Mouse (Mus musculus) forebrain, embryonic 11.5 days (tissue): ENCODE results near the gene Tespa1. TPM values are rescaled to one million over a fixed set of nuclear protein-coding genes. Genes with fewer than 3 reads are reported as not detected.
"Not testable (repeated sequence)": the region's sequence is repeated elsewhere in the genome, so short reads cannot be mapped to it uniquely, and the experiment has no call there.

ENCODE experiments used
- ATAC-seq: fragments of 200-750 bp; cut with Nextera tagmentation; replicated peaks from 2 replicates; pipeline ENCODE4 v1.8.0; 2017; ENCODE audit warnings: moderate TSS enrichment; ENCODE audit not compliant: low FRiP score
- DNase-seq: peaks from one replicate; pipeline ENCODE4 v3.0.0-alpha.2; 2017; ENCODE audit warnings: low spot score
- H3K27ac ChIP-seq: fragments of 300-500 bp; sonication (generic); 2 replicates; pipeline ENCODE4 v1.5.1; 2014; ENCODE audit warnings: low read depth, low read length
- H3K27me3 ChIP-seq: fragments of 300-500 bp; sonication (generic); 2 replicates; pipeline ENCODE4 v1.6.1; 2014; ENCODE audit warnings: mild to moderate bottlenecking, low read length, mixed read lengths; ENCODE audit not compliant: control insufficient read depth, insufficient read depth
- H3K36me3 ChIP-seq: fragments of 300-500 bp; sonication (generic); 2 replicates; pipeline ENCODE4 v1.6.1; 2014; ENCODE audit warnings: mild to moderate bottlenecking, low read length, moderate library complexity, mixed read lengths; ENCODE audit not compliant: control insufficient read depth, insufficient read depth
- H3K4me1 ChIP-seq: fragments of 300-500 bp; sonication (generic); replicated peaks from 2 replicates; pipeline ENCODE4 v1.6.1; 2014; ENCODE audit warnings: low read length, mixed read lengths; ENCODE audit not compliant: control insufficient read depth, insufficient read depth
- H3K4me2 ChIP-seq: fragments of 300-500 bp; sonication (generic); 2 replicates; pipeline ENCODE4 v1.6.1; 2014; ENCODE audit warnings: low read depth, mild to moderate bottlenecking, low read length, moderate library complexity, mixed read lengths; ENCODE audit not compliant: severe bottlenecking
- H3K4me3 ChIP-seq: fragments of 300-500 bp; sonication (generic); 2 replicates; pipeline ENCODE4 v1.5.1; 2014; ENCODE audit warnings: low read depth, low read length
- H3K9ac ChIP-seq: fragments of 300-500 bp; sonication (generic); 2 replicates; pipeline ENCODE4 v1.6.1; 2014; ENCODE audit warnings: low read length
- H3K9me3 ChIP-seq: fragments of 300-500 bp; sonication (generic); 2 replicates; pipeline ENCODE4 v1.6.1; 2016; ENCODE audit warnings: low read length, mixed read lengths; ENCODE audit not compliant: control insufficient read depth
- WGBS: fragments of 180-500 bp; shearing (Covaris S2); extraction: QIAGEN DNeasy Blood & Tissue Kit; methylation state at CpG from one replicate; pipeline ENCODE4 v1.1.7; 2014; 5-methylcytosine and 5-hydroxymethylcytosine counted together
- polyA plus RNA-seq: library from polyadenylated mRNA; unstranded; fragments of >200 nt; fragmentation: Nextera tagmentation; extraction: Ambion mirVana; gene quantifications from 2 replicates; pipeline ENCODE4 v1.2.1, GENCODE M21; 2014

Gene Tespa1
- polyA plus RNA-seq, 1 experiment from 2014 or later: 0.15 TPM

- no peaks in the 10 kb centered on the region for H3K9me3 ChIP-seq
- H3K36me3 ChIP-seq: no peaks in the 10 kb centered on the region
- H3K4me2 ChIP-seq: no peak overlapping the region
- H3K27ac ChIP-seq: no peak overlapping the region
- 68% methylated on average over 1 of the region's 1 CpGs for WGBS
- H3K4me3 ChIP-seq: no peak overlapping the region
- no peak overlapping the region for H3K9ac ChIP-seq
- ATAC-seq: no peak
- H3K4me1 ChIP-seq: no peaks in the 10 kb centered on the region
- DNase-seq: no peak
- H3K27me3 ChIP-seq: no peaks in the 10 kb centered on the region
These were observed 49.0 kb downstream of the Tespa1 start for GRCm38 (mm10) chr10:130371644-130372043.

DNA sequence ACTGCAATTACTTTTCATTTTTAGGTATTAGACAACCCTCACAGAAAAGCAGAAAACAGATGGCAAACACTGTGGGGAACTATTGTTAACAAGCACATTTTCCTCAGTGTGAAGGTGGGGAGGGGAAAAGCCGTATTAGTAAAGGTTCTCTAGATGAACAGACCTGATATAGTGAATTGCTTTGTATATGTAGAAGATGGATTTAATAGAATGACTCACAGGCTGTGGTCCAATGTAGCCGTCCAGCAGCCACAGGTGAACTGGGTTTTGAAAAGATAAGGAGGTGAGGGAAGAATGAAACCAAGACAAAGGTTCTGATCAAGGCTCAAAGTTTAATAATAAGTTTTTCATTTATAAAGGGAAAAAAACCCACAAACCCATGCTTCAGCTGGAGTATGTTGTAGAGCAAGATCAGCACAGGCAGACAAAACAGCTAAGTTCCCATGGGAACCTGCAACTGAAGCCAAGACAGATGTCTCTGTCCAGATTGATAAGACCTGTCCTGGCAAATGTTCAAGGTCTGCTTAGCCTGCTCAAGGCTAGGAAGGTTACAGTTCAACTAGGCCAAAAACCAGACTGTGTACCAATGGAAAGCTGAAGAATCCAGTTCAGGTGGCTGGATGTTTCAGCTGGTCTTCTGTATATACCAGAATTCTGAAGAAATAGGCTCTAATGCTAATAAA is 50.0 kb downstream of the Tespa1 start:
- Histone ChIP-seq H3K4me1 (no peaks in the 10 kb centered on the region), H3K9me3 (no peaks in the 10 kb centered on the region), H3K27me3 (no peaks in the 10 kb centered on the region), H3K27ac (no peak overlapping the region), H3K4me2 (no peak overlapping the region), H3K9ac (no peak overlapping the region), H3K4me3 (no peak overlapping the region), H3K36me3 (no peaks in the 10 kb centered on the region)
- no peak for DNase-seq
- 89% methylated on average over 2 of the region's 2 CpGs for WGBS
- ATAC-seq: no peak

- no peaks in the 10 kb centered on the region for H3K27me3 ChIP-seq
These were observed 52.5 kb downstream of the Tespa1 start for GRCm38 (mm10) chr10:130375145-130375544.

GRCm38 (mm10) chr10:130394232-130394631 is 71.6 kb downstream of the Tespa1 start, which contains the start of gene Vmn2r84:
Gene Vmn2r84, minus strand, starts transcription at chr10:130394332.
- H3K9ac ChIP-seq: no peak within 1 kb of the TSS
- no peak within 1 kb of the TSS for H3K4me3 ChIP-seq
- H3K27ac ChIP-seq: no peak within 1 kb of the TSS
- no peaks in the 10 kb centered on the region for H3K9me3 ChIP-seq
- H3K27me3 ChIP-seq: no peaks in the 10 kb centered on the region
- H3K4me1 ChIP-seq: no peaks in the 10 kb centered on the region
- DNase-seq (no peak), ATAC-seq (no peak)
- no peaks in the 10 kb centered on the region for H3K36me3 ChIP-seq
- no peak within 1 kb of the TSS for H3K4me2 ChIP-seq

More at GRCm38 (mm10) chr10:130375145-130375544, 52.5 kb downstream of the Tespa1 start:
- H3K9me3 ChIP-seq: no peaks in the 10 kb centered on the region
- 92% methylated on average over 2 of the region's 2 CpGs for WGBS
- ATAC-seq (no peak), DNase-seq (no peak)
- no peaks in the 10 kb centered on the region for H3K36me3 ChIP-seq
- no peaks in the 10 kb centered on the region for H3K4me1 ChIP-seq
- H3K4me2 ChIP-seq: no peak overlapping the region
- H3K27ac ChIP-seq: no peak overlapping the region
- H3K9ac ChIP-seq: no peak overlapping the region
- no peak overlapping the region for H3K4me3 ChIP-seq

DNA sequence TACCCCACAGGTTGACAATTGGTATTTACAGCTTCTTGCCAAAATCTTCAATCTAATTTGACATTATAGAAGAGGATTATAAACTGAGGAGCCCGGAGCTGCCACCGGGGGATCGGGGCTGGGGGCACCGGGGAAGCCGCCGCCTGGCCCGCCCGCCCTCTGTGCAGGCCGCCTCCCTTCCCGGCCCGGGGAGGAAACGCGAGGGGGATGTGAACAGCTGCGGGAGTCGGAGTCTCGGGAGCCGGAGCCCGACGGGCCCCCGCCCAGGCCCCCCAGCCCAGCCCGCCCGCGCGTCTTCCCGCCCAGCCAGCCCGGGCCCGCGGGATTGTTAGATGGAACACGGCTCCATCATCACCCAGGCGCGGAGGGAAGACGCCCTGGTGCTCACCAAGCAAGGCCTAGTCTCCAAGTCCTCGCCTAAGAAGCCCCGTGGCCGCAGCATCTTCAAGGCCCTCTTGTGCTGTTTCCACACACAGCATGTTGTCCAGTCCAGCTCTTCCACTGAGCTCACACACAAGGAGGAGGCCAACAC is 89.6 kb downstream of the Tespa1 start:
- not testable (repeated sequence) for H3K36me3 ChIP-seq, H3K9ac ChIP-seq, H3K4me3 ChIP-seq, H3K4me2 ChIP-seq, H3K27me3 ChIP-seq, DNase-seq, H3K4me1 ChIP-seq, H3K27ac ChIP-seq, H3K9me3 ChIP-seq
- ATAC-seq: peak; percentile 72; the same call in 1 of the 2 replicates
- WGBS: 85% methylated on average over 16 of the region's 35 CpGs

Other genes starting within 250 kb of the Tespa1 start
- not detected in 2 replicates for gene Olfr823, start 207.5 kb upstream of the Tespa1 start, polyA plus RNA-seq
- gene Olfr824, start 192.9 kb upstream of the Tespa1 start, polyA plus RNA-seq: not detected in 2 replicates
- not detected in 2 replicates for gene Olfr825, start 156.1 kb upstream of the Tespa1 start, polyA plus RNA-seq
- gene Olfr826, start 138.7 kb upstream of the Tespa1 start, polyA plus RNA-seq: not detected in 2 replicates
- gene Olfr827, start 108.5 kb upstream of the Tespa1 start, polyA plus RNA-seq: not detected in 2 replicates
- 6.2 and 7.3 TPM in 2 replicates for gene Neurod4, start 42.6 kb upstream of the Tespa1 start, polyA plus RNA-seq
- gene Vmn2r84, start 71.5 kb downstream of the Tespa1 start, polyA plus RNA-seq: 0.01 TPM in 1 of 2 replicates, not detected in the other
- not detected in 2 replicates for gene Vmn2r85, start 106.8 kb downstream of the Tespa1 start, polyA plus RNA-seq
- gene Vmn2r86, start 133.2 kb downstream of the Tespa1 start, polyA plus RNA-seq: 0.03 TPM in 1 of 2 replicates, not detected in the other
- not detected in 2 replicates for gene Vmn2r87, start 174.5 kb downstream of the Tespa1 start, polyA plus RNA-seq